Mouse (Mus musculus) heart, embryonic 16.5 days (tissue): ENCODE measurements around the gene Vmn2r9. TPM values are rescaled to one million over a fixed set of nuclear protein-coding genes. Genes with fewer than 3 reads are reported as not detected.

ENCODE experiments used
- polyA plus RNA-seq: library from polyadenylated mRNA; unstranded; fragments of >200 nt; fragmentation: Nextera tagmentation; extraction: Ambion mirVana; gene quantifications from 2 replicates; pipeline ENCODE4 v1.2.1, GENCODE M21; 2015

Vmn2r9 gene
- polyA plus RNA-seq, 1 experiment from 2014 or later = not detected

Other genes with a start within 250 kb of the Vmn2r9 start
- 32.3 and 33.9 TPM in 2 replicates for gene Gak, start 222.8 kb downstream of the Vmn2r9 start, polyA plus RNA-seq
- 16.6 and 19.7 TPM in 2 replicates for gene Tmem175, start 222.8 kb downstream of the Vmn2r9 start, polyA plus RNA-seq
- 13.9 and 15.5 TPM in 2 replicates for gene Idua, start 192.3 kb downstream of the Vmn2r9 start, polyA plus RNA-seq
- 6.3 and 7.2 TPM in 2 replicates for gene Dgkq, start 182.9 kb downstream of the Vmn2r9 start, polyA plus RNA-seq
- 0.41 and 0.61 TPM in 2 replicates for gene Slc26a1, start 177.0 kb downstream of the Vmn2r9 start, polyA plus RNA-seq
- gene Fgfrl1, start 160.2 kb downstream of the Vmn2r9 start, polyA plus RNA-seq = 6.4 and 11.4 TPM in 2 replicates
- gene Rnf212, start 77.6 kb downstream of the Vmn2r9 start, polyA plus RNA-seq = not detected in 2 replicates
- gene Tmed11, start 57.2 kb downstream of the Vmn2r9 start, polyA plus RNA-seq = not detected in 2 replicates
- gene Vmn2r8, start 43.8 kb downstream of the Vmn2r9 start, polyA plus RNA-seq = not detected in 2 replicates
- gene Vmn2r10, start 153.9 kb upstream of the Vmn2r9 start, polyA plus RNA-seq = not detected in 2 replicates
- gene Vmn2r11, start 207.0 kb upstream of the Vmn2r9 start, polyA plus RNA-seq = not detected in 2 replicates
- gene Vmn2r12, start 245.3 kb upstream of the Vmn2r9 start, polyA plus RNA-seq = not detected in 2 replicates